Mouse (Mus musculus): ENCODE measurements around the gene Olfr1312. TPM values are rescaled to one million over a fixed set of nuclear protein-coding genes. Genes with fewer than 3 reads are reported as not detected.
"Not testable (repeated sequence)": the region's sequence is repeated elsewhere in the genome, so short reads cannot be mapped to it uniquely, and the experiment has no call there.

Olfr1312 gene
- not detected in 2 replicates for polyA plus RNA-seq (2016; fragmentation: Nextera tagmentation; extraction: Ambion mirVana)

GRCm38 (mm10) chr2:112050138-112050537 is at the start of gene Olfr1312:
Olfr1312 (minus strand) TSS chr2:112050238.
- Histone ChIP-seq H3K36me3 (replicated peaks) (no peaks in the 10 kb centered on the region), H3K27ac (no peak within 1 kb of the TSS), H3K9me3 (no peaks in the 10 kb centered on the region), H3K27me3 (ENCODE audit: poor library complexity, severe bottlenecking) (no peaks in the 10 kb centered on the region), H3K4me3 (no peak within 1 kb of the TSS), H3K4me1 (no peaks in the 10 kb centered on the region)
- DNase-seq (ENCODE audit: extremely low spot score, low spot score): no peak
- 53% methylated on average over 1 of the region's 1 CpGs for WGBS

- Histone ChIP-seq H3K27me3 (ENCODE audit: poor library complexity, severe bottlenecking) (no peaks in the 10 kb centered on the region), H3K27ac (no peak within 1 kb of the TSS), H3K36me3 (replicated peaks) (no peaks in the 10 kb centered on the region), H3K4me1 (no peaks in the 10 kb centered on the region), H3K4me3 (no peak within 1 kb of the TSS), H3K9me3 (no peaks in the 10 kb centered on the region)
- DNase-seq (ENCODE audit: extremely low spot score, low spot score): no peak
Measured at GRCm38 (mm10) chr2:112096681-112097080, 46.6 kb upstream of the Olfr1312 start, which contains the start of gene Olfr1314. Olfr1314 (minus strand) TSS chr2:112096781.

GRCm38 (mm10) chr2:112077743-112078142 is 27.7 kb upstream of the Olfr1312 start, which contains the start of gene Olfr1313:
Olfr1313 (minus strand) TSS chr2:112077843.
- Histone ChIP-seq H3K27me3 (ENCODE audit: poor library complexity, severe bottlenecking) (no peaks in the 10 kb centered on the region), H3K4me1 (no peaks in the 10 kb centered on the region), H3K27ac (no peak within 1 kb of the TSS), H3K9me3 (no peaks in the 10 kb centered on the region), H3K4me3 (no peak within 1 kb of the TSS), H3K36me3 (replicated peaks) (no peaks in the 10 kb centered on the region)
- no peak for DNase-seq (ENCODE audit: extremely low spot score, low spot score)

- not testable (repeated sequence) for H3K9me3 ChIP-seq, H3K4me3 ChIP-seq
- WGBS: 55% methylated on average over 6 of the region's 6 CpGs
Measured at GRCm38 (mm10) chr2:112026971-112027370, 23.1 kb downstream of the Olfr1312 start.

GRCm38 (mm10) chr2:112024312-112024711 is 25.7 kb downstream of the Olfr1312 start, which contains the start of gene Olfr1311:
Olfr1311 (minus strand) TSS chr2:112024412.
- no peaks in the 10 kb centered on the region for H3K9me3 ChIP-seq
- H3K36me3 ChIP-seq (replicated peaks): no peaks in the 10 kb centered on the region
- WGBS: 92% methylated on average over 2 of the region's 2 CpGs
- no peaks in the 10 kb centered on the region for H3K4me1 ChIP-seq
- no peak within 1 kb of the TSS for H3K27ac ChIP-seq
- H3K27me3 ChIP-seq (ENCODE audit: poor library complexity, severe bottlenecking): no peaks in the 10 kb centered on the region
- DNase-seq (ENCODE audit: extremely low spot score, low spot score): no peak
- no peak within 1 kb of the TSS for H3K4me3 ChIP-seq

More at GRCm38 (mm10) chr2:112026971-112027370, 23.1 kb downstream of the Olfr1312 start:
- not testable (repeated sequence) for H3K27me3 ChIP-seq (ENCODE audit: poor library complexity, severe bottlenecking); H3K4me1 ChIP-seq; DNase-seq (ENCODE audit: extremely low spot score, low spot score); H3K36me3 ChIP-seq (replicated peaks); H3K27ac ChIP-seq

GRCm38 (mm10) chr2:112014900-112015299 is 35.1 kb downstream of the Olfr1312 start:
- Histone ChIP-seq H3K36me3 (replicated peaks) (no peaks in the 10 kb centered on the region), H3K4me1 (no peaks in the 10 kb centered on the region), H3K4me3 (no peak overlapping the region), H3K27me3 (ENCODE audit: poor library complexity, severe bottlenecking) (no peaks in the 10 kb centered on the region), H3K27ac (no peak overlapping the region), H3K9me3 (no peaks in the 10 kb centered on the region)
- DNase-seq (ENCODE audit: extremely low spot score, low spot score): no peak
- 85% methylated on average over 3 of the region's 3 CpGs for WGBS

- DNase-seq (ENCODE audit: extremely low spot score, low spot score): no peak
Measured at GRCm38 (mm10) chr2:112012608-112013007, 37.4 kb downstream of the Olfr1312 start, which contains the start of gene Olfr1310. Olfr1310 (minus strand) TSS chr2:112012708.

GRCm38 (mm10) chr2:111990181-111990580 is 59.9 kb downstream of the Olfr1312 start, which contains the start of gene Olfr1309:
Olfr1309 (minus strand) TSS chr2:111990281.
- H3K4me1 ChIP-seq: no peaks in the 10 kb centered on the region
- no peaks in the 10 kb centered on the region for H3K27me3 ChIP-seq (ENCODE audit: poor library complexity, severe bottlenecking)
- H3K9me3 ChIP-seq: no peaks in the 10 kb centered on the region
- 69% methylated on average over 1 of the region's 1 CpGs for WGBS
- H3K27ac ChIP-seq: no peak within 1 kb of the TSS
- H3K36me3 ChIP-seq (replicated peaks): no peaks in the 10 kb centered on the region
- DNase-seq (ENCODE audit: extremely low spot score, low spot score): no peak
- no peak within 1 kb of the TSS for H3K4me3 ChIP-seq

More at GRCm38 (mm10) chr2:112012608-112013007, 37.4 kb downstream of the Olfr1312 start, which contains the start of gene Olfr1310:
- no peaks in the 10 kb centered on the region for H3K27me3 ChIP-seq (ENCODE audit: poor library complexity, severe bottlenecking)
- H3K4me3 ChIP-seq: no peak within 1 kb of the TSS
- no peaks in the 10 kb centered on the region for H3K4me1 ChIP-seq
- no peaks in the 10 kb centered on the region for H3K36me3 ChIP-seq (replicated peaks)
- no peaks in the 10 kb centered on the region for H3K9me3 ChIP-seq
- H3K27ac ChIP-seq: no peak within 1 kb of the TSS

Other genes starting within 250 kb of the Olfr1312 start
- not detected in 2 replicates for gene Olfr1303, start 229.9 kb downstream of the Olfr1312 start, polyA plus RNA-seq (2016; fragmentation: Nextera tagmentation; extraction: Ambion mirVana)
- not detected in 2 replicates for gene Olfr1305, start 173.1 kb downstream of the Olfr1312 start, polyA plus RNA-seq (2016; fragmentation: Nextera tagmentation; extraction: Ambion mirVana)
- gene Olfr1306, start 134.0 kb downstream of the Olfr1312 start, polyA plus RNA-seq (2016; fragmentation: Nextera tagmentation; extraction: Ambion mirVana): not detected in 2 replicates
- gene Olfr1307, start 100.8 kb downstream of the Olfr1312 start, polyA plus RNA-seq (2016; fragmentation: Nextera tagmentation; extraction: Ambion mirVana): not detected in 2 replicates
- gene Olfr1308, start 85.3 kb downstream of the Olfr1312 start, polyA plus RNA-seq (2016; fragmentation: Nextera tagmentation; extraction: Ambion mirVana): not detected in 2 replicates
- gene Olfr1309, start 60.0 kb downstream of the Olfr1312 start, polyA plus RNA-seq (2016; fragmentation: Nextera tagmentation; extraction: Ambion mirVana): not detected in 2 replicates
- gene Olfr1310, start 37.5 kb downstream of the Olfr1312 start, polyA plus RNA-seq (2016; fragmentation: Nextera tagmentation; extraction: Ambion mirVana): not detected in 2 replicates
- gene Olfr1311, start 25.8 kb downstream of the Olfr1312 start, polyA plus RNA-seq (2016; fragmentation: Nextera tagmentation; extraction: Ambion mirVana): not detected in 2 replicates
- gene Olfr1313, start 27.6 kb upstream of the Olfr1312 start, polyA plus RNA-seq (2016; fragmentation: Nextera tagmentation; extraction: Ambion mirVana): not detected in 2 replicates
- gene Olfr1314, start 46.5 kb upstream of the Olfr1312 start, polyA plus RNA-seq (2016; fragmentation: Nextera tagmentation; extraction: Ambion mirVana): not detected in 2 replicates
- not detected in 2 replicates for gene Olfr1315-ps1, start 65.2 kb upstream of the Olfr1312 start, polyA plus RNA-seq (2016; fragmentation: Nextera tagmentation; extraction: Ambion mirVana)
- gene Olfr1316, start 84.7 kb upstream of the Olfr1312 start, polyA plus RNA-seq (2016; fragmentation: Nextera tagmentation; extraction: Ambion mirVana): not detected in 2 replicates
- gene Olfr1317, start 90.1 kb upstream of the Olfr1312 start, polyA plus RNA-seq (2016; fragmentation: Nextera tagmentation; extraction: Ambion mirVana): not detected in 2 replicates
- not detected in 2 replicates for gene Olfr1318, start 104.0 kb upstream of the Olfr1312 start, polyA plus RNA-seq (2016; fragmentation: Nextera tagmentation; extraction: Ambion mirVana)
- gene Lpcat4, start 189.2 kb upstream of the Olfr1312 start, polyA plus RNA-seq (2016; fragmentation: Nextera tagmentation; extraction: Ambion mirVana): 10.8 and 14.4 TPM in 2 replicates
- 0.06 and 0.10 TPM in 2 replicates for gene Nutm1, start 209.1 kb upstream of the Olfr1312 start, polyA plus RNA-seq (2016; fragmentation: Nextera tagmentation; extraction: Ambion mirVana)
- 224 TPM in 2 replicates for gene Nop10, start 211.7 kb upstream of the Olfr1312 start, polyA plus RNA-seq (2016; fragmentation: Nextera tagmentation; extraction: Ambion mirVana)
- 8.0 and 10.1 TPM in 2 replicates for gene Slc12a6, start 215.6 kb upstream of the Olfr1312 start, polyA plus RNA-seq (2016; fragmentation: Nextera tagmentation; extraction: Ambion mirVana)
- gene Gm21985, start 216.1 kb upstream of the Olfr1312 start, polyA plus RNA-seq (2016; fragmentation: Nextera tagmentation; extraction: Ambion mirVana): not detected in 2 replicates

Measured in forebrain, embryonic 10.5 days (tissue).